Mouse (Mus musculus): Measurements from ENCODE around the gene Slc27a3. TPM values are rescaled to one million over a fixed set of nuclear protein-coding genes. Genes with fewer than 3 reads are reported as not detected.

Gene Slc27a3
- 1.3 TPM for total RNA-seq (2023)

GRCm38 (mm10) chr3:90389511-90390490, at the start of gene Slc27a3:
TSS of gene Slc27a3 (minus strand) at chr3:90389938.

DNA sequence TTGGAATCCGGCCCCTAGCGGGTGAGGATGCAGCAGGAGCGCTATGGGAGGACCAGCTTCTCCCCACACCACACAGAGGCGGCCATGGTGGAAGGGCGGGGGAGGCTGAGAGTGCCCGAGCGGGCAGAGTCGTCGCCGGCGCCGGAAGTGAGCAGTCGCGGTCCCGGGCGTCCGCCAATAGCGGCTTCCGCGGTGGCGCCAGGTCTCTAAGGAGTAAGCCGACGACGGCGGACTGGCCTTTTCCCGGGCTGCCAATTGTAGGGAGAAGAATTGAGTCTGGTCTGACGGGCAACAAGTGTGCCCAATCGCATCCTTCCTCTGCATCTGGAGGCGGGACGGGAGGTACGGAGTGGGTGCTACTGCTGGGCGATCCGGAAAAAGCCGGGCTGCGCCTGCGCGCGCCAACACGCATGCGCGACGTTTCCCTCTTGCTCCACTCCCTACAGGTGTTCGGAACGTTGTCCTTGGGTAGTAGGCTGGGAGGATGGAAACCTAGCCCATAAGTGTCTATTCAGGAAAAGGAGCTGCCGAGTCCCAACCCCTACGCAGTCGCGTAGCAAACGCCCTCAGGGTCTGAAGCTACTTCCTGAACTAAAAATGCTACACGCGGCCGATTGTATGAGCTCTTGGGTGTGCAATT, 43.8 kb upstream of the Slc27a3 start, which contains the start of gene Ints3:
Ints3 (minus strand) TSS at position 242 of the 640 bp plus-strand sequence.

Other genes starting within 250 kb of the Slc27a3 start
- gene Rps27, start 176.3 kb downstream of the Slc27a3 start, total RNA-seq (2023) = 11,754 TPM
- 1.2 TPM for gene Rab13, start 176.2 kb downstream of the Slc27a3 start, total RNA-seq (2023)
- 75.2 TPM for gene Jtb, start 158.3 kb downstream of the Slc27a3 start, total RNA-seq (2023)
- gene Creb3l4, start 146.4 kb downstream of the Slc27a3 start, total RNA-seq (2023) = not detected
- 22.3 TPM for gene Slc39a1, start 141.8 kb downstream of the Slc27a3 start, total RNA-seq (2023)
- 123 TPM for gene Crtc2, start 135.8 kb downstream of the Slc27a3 start, total RNA-seq (2023)
- 67.2 TPM for gene Dennd4b, start 124.8 kb downstream of the Slc27a3 start, total RNA-seq (2023)
- gene Gatad2b, start 96.8 kb downstream of the Slc27a3 start, total RNA-seq (2023) = 122 TPM
- 52.6 TPM for gene Ints3, start 43.7 kb upstream of the Slc27a3 start, total RNA-seq (2023)
- 1.6 TPM for gene Npr1, start 75.9 kb upstream of the Slc27a3 start, total RNA-seq (2023)
- 84.0 TPM for gene Ilf2, start 86.2 kb upstream of the Slc27a3 start, total RNA-seq (2023)
- gene Snapin, start 101.1 kb upstream of the Slc27a3 start, total RNA-seq (2023) = 42.1 TPM
- 211 TPM for gene Chtop, start 119.6 kb upstream of the Slc27a3 start, total RNA-seq (2023)
- gene S100a1, start 124.5 kb upstream of the Slc27a3 start, total RNA-seq (2023) = 2.2 TPM
- gene S100a13, start 124.5 kb upstream of the Slc27a3 start, total RNA-seq (2023) = 37.8 TPM
- gene S100a14, start 136.9 kb upstream of the Slc27a3 start, total RNA-seq (2023) = 1.2 TPM
- gene S100a16, start 147.3 kb upstream of the Slc27a3 start, total RNA-seq (2023) = 0.71 TPM
- gene S100a3, start 170.6 kb upstream of the Slc27a3 start, total RNA-seq (2023) = not detected
- not detected for gene S100a2, start 200.3 kb upstream of the Slc27a3 start, total RNA-seq (2023)
- gene Gm42674, start 212.0 kb upstream of the Slc27a3 start, total RNA-seq (2023) = not detected
- 16.8 TPM for gene S100a4, start 213.8 kb upstream of the Slc27a3 start, total RNA-seq (2023)
- gene S100a5, start 218.6 kb upstream of the Slc27a3 start, total RNA-seq (2023) = not detected
- gene S100a6, start 222.9 kb upstream of the Slc27a3 start, total RNA-seq (2023) = 14.4 TPM

All from CD4-positive naive resting alpha-beta T cell, adult 57 days (primary cell).